Mouse (Mus musculus) frontal cortex, postnatal 10 days (tissue): ENCODE data around the gene Vmn2r118.

Source experiments
- DNase-seq, 2 experiments: peaks; one replicate each; pipeline ENCODE4 v3.0.0; 2022; ENCODE audit warnings: low spot score in 2 of 2, mixed read lengths in 1 of 2

Vmn2r118 gene

DNA sequence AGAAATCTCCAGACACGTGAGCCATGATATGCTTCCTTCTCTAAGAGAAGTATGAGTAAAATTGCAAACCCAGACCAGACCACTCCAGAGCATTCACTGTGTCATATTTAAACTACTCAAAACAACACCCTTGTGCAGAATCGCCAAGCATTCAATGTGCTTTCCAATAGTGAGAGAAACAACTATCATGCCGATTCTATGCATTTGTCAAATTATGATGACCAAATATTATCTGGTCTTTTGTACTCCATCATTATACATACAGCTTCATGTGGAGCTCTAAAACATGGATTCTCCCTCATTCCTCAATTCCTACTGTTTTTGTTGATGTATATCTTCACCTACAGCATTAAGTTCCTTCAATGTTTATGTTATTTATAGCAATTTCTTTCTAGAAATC is at the start of gene Vmn2r118:
Vmn2r118 (minus strand) TSS at position 101 of the 400 bp plus-strand sequence.
- DNase-seq: no peak

- no peak for DNase-seq
Observed at GRCm38 (mm10) chr17:55661099-55661498, 36.1 kb upstream of the Vmn2r118 start.

DNA sequence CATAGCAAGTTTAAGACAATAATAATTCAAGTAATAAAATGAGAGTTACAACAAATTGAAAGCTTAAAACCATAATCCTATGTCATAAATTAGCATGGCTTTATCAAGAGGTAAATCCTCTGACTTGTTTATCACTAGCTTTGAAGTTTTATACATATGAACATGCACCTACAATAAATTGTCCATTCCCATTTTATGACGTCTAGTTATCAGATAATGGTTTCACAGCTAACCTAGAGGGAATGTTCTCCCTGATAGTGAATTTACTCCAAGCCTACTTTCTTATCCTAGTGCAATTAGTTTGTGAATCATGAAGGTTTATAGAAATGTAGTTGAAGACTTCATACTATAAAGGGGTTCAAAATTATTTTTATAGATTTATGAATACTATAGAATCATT is 34.2 kb downstream of the Vmn2r118 start:
- DNase-seq: no peak

DNA sequence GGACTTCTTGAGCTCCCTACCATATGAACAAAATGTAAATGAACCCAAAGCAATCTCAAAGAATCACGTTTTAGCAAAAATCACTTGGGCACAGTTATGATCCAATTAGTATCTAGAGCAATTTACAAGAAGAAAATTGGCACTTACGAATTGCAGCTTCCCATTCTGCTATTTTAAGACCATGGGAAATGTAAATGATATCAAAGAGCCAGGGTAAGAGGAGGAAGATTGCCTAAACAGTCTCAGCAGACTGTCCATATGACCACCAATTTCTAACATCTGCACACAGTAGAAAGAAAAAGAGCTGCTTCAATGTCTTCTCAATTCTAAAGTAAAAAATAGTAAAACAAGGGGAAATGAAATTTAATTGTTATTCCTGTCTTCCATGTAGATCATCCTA is 63.2 kb downstream of the Vmn2r118 start:
- no peak for DNase-seq

GRCm38 (mm10) chr17:55548476-55548875 is 76.5 kb downstream of the Vmn2r118 start:
- DNase-seq: no peak
